Mouse (Mus musculus): ENCODE measurements at regions not wholly inside any gene's neighbourhood (a gene's known extent, or its start where the extent isn't known, plus 50 kb on each side); places are given as distances from the start of the nearest gene placed in this dataset.

DNA sequence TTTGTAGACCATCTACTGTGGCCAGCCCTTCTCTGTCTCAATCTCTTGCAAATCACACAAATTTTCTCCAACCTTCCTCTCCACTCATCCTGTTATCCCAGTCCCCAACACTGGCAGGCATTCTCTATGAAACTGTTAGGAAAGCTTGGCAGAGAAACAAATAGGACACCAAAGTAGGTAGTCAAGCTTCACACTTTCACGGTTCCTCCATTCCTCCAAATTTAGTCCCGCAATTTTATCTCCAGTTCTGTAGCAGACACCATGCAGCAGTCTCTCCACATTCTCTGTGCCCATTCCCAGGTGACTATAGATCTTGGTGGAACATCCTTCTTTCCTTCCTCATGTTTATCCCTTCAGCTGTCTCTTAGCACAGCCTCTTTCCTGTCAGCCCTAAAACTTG is 856.9 kb downstream of the Zpld1 start:
- DNase-seq: no peak
- intact Hi-C loops (cut with DNase I): no loop called here

DNA sequence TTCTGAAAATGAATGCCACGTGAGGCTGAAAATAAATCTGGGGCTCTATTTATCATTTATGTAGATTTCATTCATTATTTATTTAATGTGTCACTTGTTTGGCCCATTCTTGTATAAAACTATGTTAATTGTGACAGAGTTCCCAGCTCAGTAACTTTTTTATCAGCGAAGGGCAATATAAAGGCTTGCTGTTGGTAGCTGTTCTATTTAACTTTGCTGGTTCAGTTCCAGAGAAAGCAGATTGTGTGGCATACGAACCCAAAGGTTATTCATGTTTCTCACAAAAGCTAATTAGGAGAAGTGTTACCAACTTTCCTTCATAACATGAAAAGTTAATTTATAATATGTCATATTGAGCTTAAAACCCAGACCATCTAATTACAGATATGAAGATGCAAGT is 891.1 kb downstream of the Zpld1 start:
- intact Hi-C loops (cut with DNase I): no loop called here
- DNase-seq: no peak

DNA sequence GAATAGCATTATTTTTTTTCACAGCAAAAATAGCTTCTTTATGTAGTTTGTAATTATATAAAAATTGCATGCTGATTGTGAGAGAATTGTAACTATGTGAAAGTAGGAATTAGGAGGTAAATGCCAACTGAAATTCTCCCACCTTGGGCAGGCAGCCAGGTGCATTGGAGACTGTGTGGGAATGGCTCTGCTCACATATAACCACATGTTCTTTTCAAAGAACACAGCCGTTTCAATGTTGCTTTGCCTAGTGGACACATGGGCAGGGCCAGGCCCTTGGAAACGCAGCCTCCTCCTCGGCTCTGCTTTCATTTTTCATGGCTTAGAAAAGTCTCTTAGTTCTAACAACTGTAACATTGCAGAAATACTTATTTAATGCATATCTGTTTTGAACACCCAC is 913.8 kb downstream of the Zpld1 start:
- intact Hi-C loops (cut with DNase I): no loop called here
- no peak for DNase-seq

DNA sequence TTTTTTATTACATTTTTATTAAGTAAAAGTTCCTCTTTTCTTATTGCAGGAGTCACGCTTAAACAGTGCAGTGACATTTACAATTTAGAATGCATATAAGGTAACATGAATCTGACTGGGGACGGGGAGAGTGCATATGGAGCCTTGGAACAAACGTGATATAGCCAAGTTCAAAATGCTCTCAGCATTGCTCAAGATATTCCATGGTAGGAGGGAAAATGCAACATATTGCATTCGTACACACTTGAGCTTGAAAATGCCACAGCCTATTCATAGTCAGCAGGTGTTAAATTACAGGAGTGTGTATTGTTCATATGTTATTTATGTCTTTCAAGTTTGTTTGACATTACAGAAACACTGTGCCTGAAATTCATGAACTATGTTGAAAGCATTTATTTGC is 922.8 kb downstream of the Zpld1 start:
- intact Hi-C loops (cut with DNase I): no loop called here
- no peak for DNase-seq

- intact Hi-C loops (cut with DNase I): no loop called here
- peak; percentile 44 to 52 for DNase-seq
Observed at GRCm38 (mm10) chr16:54354423-54354822, 943.4 kb downstream of the Zpld1 start.

- intact Hi-C loops (cut with DNase I): loop anchor here (10.0 kb wide), 1 partner anchor 774 kb away; no protein-coding TSS in a partner anchor
- no peak for DNase-seq
Observed at GRCm38 (mm10) chr16:54348814-54349213, 949.0 kb downstream of the Zpld1 start.

DNA sequence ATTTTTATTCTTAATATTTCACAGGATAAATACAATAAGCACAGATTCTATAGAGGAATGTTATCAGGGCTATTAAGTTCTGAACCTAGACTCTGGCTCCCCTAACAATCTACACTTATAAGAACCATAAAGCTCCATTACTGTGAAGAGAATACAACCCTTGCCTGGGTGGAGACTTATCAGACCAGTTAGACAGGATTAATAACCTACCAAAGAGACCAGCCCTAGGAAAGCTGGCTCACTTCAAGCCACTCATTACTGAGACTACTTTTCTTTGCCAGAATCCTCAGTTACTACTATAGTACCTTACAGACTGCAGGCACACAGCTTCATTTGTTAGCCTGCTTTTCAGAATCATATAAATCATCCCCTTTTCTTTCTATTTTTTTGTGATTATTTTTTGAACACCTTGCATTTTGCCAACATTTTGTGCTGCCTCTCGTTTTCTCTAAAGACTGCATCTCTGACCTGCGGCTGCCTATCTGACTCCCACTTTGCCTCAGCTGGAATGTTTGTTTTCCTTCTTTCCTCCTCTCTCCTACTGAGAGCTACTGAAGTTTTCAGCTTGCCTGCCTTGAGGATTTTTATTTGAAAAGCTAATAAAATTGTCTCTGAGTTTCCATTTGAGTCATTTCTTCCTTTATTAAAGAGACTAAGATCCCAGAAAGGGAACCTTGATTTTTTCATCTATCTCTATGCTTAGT is 951.5 kb downstream of the Zpld1 start:
- intact Hi-C loops (cut with DNase I): loop anchor here (10.0 kb wide), 1 partner anchor 771 kb away; no protein-coding TSS in a partner anchor
- no peak for DNase-seq
